Mouse (Mus musculus) small intestine, adult 2 months (tissue): ENCODE results near the gene Btg2.

Source experiments
- CTCF ChIP-seq: fragments of 200-500 bp; IDR thresholded peaks from 2 replicates; pipeline ENCODE4 v1.5.1; 2012; ENCODE audit warnings: low read depth, mild to moderate bottlenecking, control low read depth, inconsistent platforms, low read length, moderate library complexity, mixed read lengths; ENCODE audit not compliant: insufficient replicate concordance, insufficient read length; ENCODE audit errors: extremely low read depth
- POLR2A ChIP-seq: fragments of 200-500 bp; IDR thresholded peaks from 2 replicates; pipeline ENCODE4 v1.6.1; 2012; ENCODE audit warnings: low read depth, mild to moderate bottlenecking, control low read depth, inconsistent platforms, low read length, moderate library complexity

DNA sequence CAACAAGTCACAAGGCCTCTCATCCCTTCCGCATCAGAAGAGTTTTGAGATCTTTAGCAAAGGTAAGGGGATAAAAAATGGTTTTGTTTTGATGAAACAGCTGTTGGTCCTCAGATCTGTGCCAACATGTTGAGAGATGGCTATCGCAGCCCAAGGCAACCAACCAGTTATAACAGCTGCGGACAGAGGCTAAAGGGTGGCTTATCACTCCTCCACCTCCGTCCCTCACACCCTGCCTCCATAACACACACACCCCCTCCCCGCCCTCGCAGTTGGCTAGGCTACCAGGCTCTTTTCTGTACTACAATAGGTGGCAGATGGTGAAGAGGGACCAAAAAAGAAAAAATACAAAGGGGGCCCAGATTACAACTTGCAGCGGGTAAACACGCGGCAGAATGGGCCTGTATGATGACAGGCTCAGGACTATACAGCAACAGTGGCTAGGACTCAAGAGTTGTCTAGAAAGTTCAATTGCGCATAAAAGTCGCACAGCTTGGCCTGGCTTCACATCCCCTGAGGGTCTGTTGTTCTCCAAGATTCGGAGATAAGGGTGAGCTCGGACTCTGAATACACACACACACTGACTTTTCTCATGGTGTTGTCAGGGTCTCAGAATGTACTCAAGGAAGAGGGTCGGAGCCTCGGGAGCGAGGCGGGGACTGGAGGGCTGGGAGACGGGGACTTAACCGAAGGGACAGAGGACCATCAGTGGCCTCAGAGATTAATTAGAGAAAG is 692 bp downstream of the Btg2 start:
- no peak for TF ChIP-seq CTCF
- TF ChIP-seq POLR2A = no peak
